Mouse (Mus musculus) lung, postnatal 0 days (tissue): ENCODE results near the gene Smg6.

ENCODE experiments used
- CTCF ChIP-seq: IDR thresholded peaks from 2 replicates; pipeline ENCODE4 v1.5.1; 2016; ENCODE audit warnings: antibody characterized with exemption, mild to moderate bottlenecking
- EP300 ChIP-seq: IDR thresholded peaks from 2 replicates; pipeline ENCODE4 v1.6.1; 2016; ENCODE audit warnings: antibody characterized with exemption, mild to moderate bottlenecking, control low read depth

- TF ChIP-seq CTCF (no peak), EP300 (peak; percentile 66)
These were observed 128.7 kb downstream of the Smg6 start for GRCm38 (mm10) chr11:75054184-75054877.
